Mouse (Mus musculus): Measurements from ENCODE around the gene Dst.

GRCm38 (mm10) chr1:34223866-34224265 is 315.8 kb downstream of the Dst start:
- TF ChIP-seq CTCF (IDR thresholded peaks at IDR 0.05; ENCODE audit: control insufficient read depth, insufficient read depth, low read length): no peak
- no peak for TF ChIP-seq POLR2A (IDR thresholded peaks at IDR 0.05; ENCODE audit: borderline replicate concordance, control insufficient read depth, low read depth, low read length)
